Mouse (Mus musculus) spleen, adult 18-20 months (tissue): ENCODE results near the gene Ttc28.
"Not testable (repeated sequence)": the region's sequence is repeated elsewhere in the genome, so short reads cannot be mapped to it uniquely, and the experiment has no call there.

Experiments
- DNase-seq, 2 experiments: peaks; one replicate each; pipeline ENCODE4 v3.0.0; 2022; ENCODE audit warnings: mixed read lengths in 2 of 2

The Ttc28 gene

GRCm38 (mm10) chr5:111254362-111254761 lies 374.8 kb downstream of the Ttc28 start:
- no peak for DNase-seq

- no peak for DNase-seq
These were observed 375.2 kb downstream of the Ttc28 start for GRCm38 (mm10) chr5:111254781-111255180.

GRCm38 (mm10) chr5:111256181-111256580 lies 376.6 kb downstream of the Ttc28 start:
- DNase-seq = no peak

GRCm38 (mm10) chr5:111257127-111257526 lies 377.5 kb downstream of the Ttc28 start:
- peak in 1 of 2 experiments; percentile 49 for DNase-seq

- not testable (repeated sequence) for DNase-seq
These were observed 381.6 kb downstream of the Ttc28 start for GRCm38 (mm10) chr5:111261162-111261561.

- DNase-seq = no peak
These were observed 382.4 kb downstream of the Ttc28 start for GRCm38 (mm10) chr5:111261733-111262573.

GRCm38 (mm10) chr5:111262574-111263239 lies 383.1 kb downstream of the Ttc28 start:
- DNase-seq = no peak

GRCm38 (mm10) chr5:111263370-111263769 lies 383.8 kb downstream of the Ttc28 start:
- DNase-seq = no peak

GRCm38 (mm10) chr5:111264488-111264887 lies 384.9 kb downstream of the Ttc28 start:
- DNase-seq = no peak

- no peak for DNase-seq
These were observed 387.1 kb downstream of the Ttc28 start for GRCm38 (mm10) chr5:111266658-111267057.

- no peak for DNase-seq
These were observed 387.5 kb downstream of the Ttc28 start for GRCm38 (mm10) chr5:111267100-111267499.

- DNase-seq = no peak
These were observed 389.2 kb downstream of the Ttc28 start for GRCm38 (mm10) chr5:111268852-111269251.

GRCm38 (mm10) chr5:111269613-111270205 lies 390.1 kb downstream of the Ttc28 start:
- peak; percentile 36 to 73 for DNase-seq

GRCm38 (mm10) chr5:111270246-111271002 lies 390.8 kb downstream of the Ttc28 start:
- DNase-seq = no peak

GRCm38 (mm10) chr5:111273589-111273988 lies 394.0 kb downstream of the Ttc28 start:
- peak; percentile 47 to 73 for DNase-seq

- no peak for DNase-seq
These were observed 395.3 kb downstream of the Ttc28 start for GRCm38 (mm10) chr5:111274948-111275347.

- no peak for DNase-seq
These were observed 405.0 kb downstream of the Ttc28 start for GRCm38 (mm10) chr5:111284420-111285175.

GRCm38 (mm10) chr5:111287571-111287970 lies 408.0 kb downstream of the Ttc28 start:
- DNase-seq = no peak

- DNase-seq = no peak
These were observed 408.9 kb downstream of the Ttc28 start for GRCm38 (mm10) chr5:111288486-111288885.

- DNase-seq = no peak
These were observed 410.5 kb downstream of the Ttc28 start for GRCm38 (mm10) chr5:111290071-111290470.

- DNase-seq = no peak
These were observed 412.0 kb downstream of the Ttc28 start for GRCm38 (mm10) chr5:111291639-111292038.

- DNase-seq = no peak
These were observed 418.2 kb downstream of the Ttc28 start for GRCm38 (mm10) chr5:111297801-111298200.
